Mouse (Mus musculus) stomach, embryonic 15.5 days (tissue): ENCODE measurements around the gene Dapk2. TPM values are rescaled to one million over a fixed set of nuclear protein-coding genes. Genes with fewer than 3 reads are reported as not detected.

Source experiments
- ATAC-seq: fragments of 200-750 bp; cut with Nextera tagmentation; 2 replicates; pipeline ENCODE4 v1.8.0; 2017; ENCODE audit warnings: low read depth, moderate number of reproducible peaks, moderate TSS enrichment; ENCODE audit not compliant: insufficient read depth, low FRiP score
- H3K27ac ChIP-seq: fragments of 300-500 bp; sonication (generic); 2 replicates; pipeline ENCODE4 v1.5.1; 2015; ENCODE audit warnings: mild to moderate bottlenecking, inconsistent platforms
- H3K27me3 ChIP-seq: fragments of 300-500 bp; sonication (generic); replicated peaks from 2 replicates; pipeline ENCODE4 v1.6.1; 2015; ENCODE audit warnings: inconsistent platforms
- H3K36me3 ChIP-seq: fragments of 300-500 bp; sonication (generic); 2 replicates; pipeline ENCODE4 v1.6.1; 2015; ENCODE audit warnings: inconsistent platforms
- H3K4me1 ChIP-seq: fragments of 300-500 bp; sonication (generic); 2 replicates; pipeline ENCODE4 v1.6.1; 2015; ENCODE audit warnings: inconsistent platforms
- H3K4me2 ChIP-seq: fragments of 300-500 bp; sonication (generic); 2 replicates; pipeline ENCODE4 v1.6.1; 2015; ENCODE audit warnings: mild to moderate bottlenecking, inconsistent platforms
- H3K4me3 ChIP-seq: fragments of 300-500 bp; sonication (generic); replicated peaks from 2 replicates; pipeline ENCODE4 v1.5.1; 2015; ENCODE audit warnings: inconsistent platforms
- H3K9ac ChIP-seq: fragments of 300-500 bp; sonication (generic); 2 replicates; pipeline ENCODE4 v1.6.1; 2015; ENCODE audit warnings: inconsistent platforms
- H3K9me3 ChIP-seq: fragments of 300-500 bp; sonication (generic); 2 replicates; pipeline ENCODE4 v1.6.1; 2016; ENCODE audit warnings: inconsistent platforms
- WGBS: fragments of 180-500 bp; shearing (Covaris S2); methylation state at CpG from one replicate; pipeline ENCODE4 v1.1.7; 2015; 5-methylcytosine and 5-hydroxymethylcytosine counted together
- polyA plus RNA-seq: library from polyadenylated mRNA; unstranded; fragments of >200 nt; fragmentation: Nextera tagmentation; extraction: Ambion mirVana; gene quantifications from 2 replicates; pipeline ENCODE4 v1.2.1, GENCODE M21; 2015

The Dapk2 gene
- polyA plus RNA-seq, 1 experiment from 2014 or later, result 10.1 TPM

- no peaks in the 10 kb centered on the region for H3K4me1 ChIP-seq
- WGBS, result 59% methylated on average over 9 of the region's 9 CpGs
- H3K9ac ChIP-seq, result no peak overlapping the region
- H3K27me3 ChIP-seq, result peaks cover 5% of the 10 kb centered on the region; the same call in 1 of the 2 replicates
- H3K9me3 ChIP-seq, result no peaks in the 10 kb centered on the region
- H3K4me2 ChIP-seq, result no peak overlapping the region
- no peak for ATAC-seq
- no peak overlapping the region for H3K4me3 ChIP-seq
- H3K27ac ChIP-seq, result no peak overlapping the region
- H3K36me3 ChIP-seq, result no peaks in the 10 kb centered on the region
Observed at GRCm38 (mm10) chr9:66152011-66152410, 6.0 kb upstream of the Dapk2 start.

DNA sequence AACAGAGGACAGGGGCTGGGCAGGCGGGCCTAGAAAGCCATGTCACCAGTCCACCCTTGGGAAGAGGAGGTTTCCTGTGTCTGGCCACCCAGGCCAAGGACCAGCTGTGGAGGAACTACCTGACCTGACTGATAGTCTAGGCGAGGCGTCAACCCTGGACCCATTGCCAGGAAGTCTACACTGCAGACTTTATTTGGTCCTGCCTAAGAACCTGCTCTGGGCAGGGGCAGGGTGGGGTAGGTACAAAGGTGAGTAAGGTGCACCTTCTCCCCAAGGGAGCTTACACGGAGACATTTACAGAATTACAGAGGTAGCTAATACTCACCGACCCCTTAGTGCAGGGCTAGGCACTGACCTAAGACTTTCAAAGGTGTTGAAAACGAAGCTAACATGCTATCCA is 4.4 kb upstream of the Dapk2 start:
- WGBS, result 85% methylated on average over 6 of the region's 6 CpGs
- Histone ChIP-seq H3K27ac (no peak overlapping the region), H3K4me1 (peaks cover 3% of the 10 kb centered on the region; the same call in 1 of the 2 replicates), H3K4me2 (no peak overlapping the region), H3K9ac (no peak overlapping the region), H3K4me3 (no peak overlapping the region), H3K36me3 (no peaks in the 10 kb centered on the region), H3K9me3 (no peaks in the 10 kb centered on the region), H3K27me3 (peaks cover 8% of the 10 kb centered on the region; the same call in 1 of the 2 replicates)
- ATAC-seq, result no peak

GRCm38 (mm10) chr9:66154013-66154412 is 4.0 kb upstream of the Dapk2 start:
- ATAC-seq, result no peak
- no peak overlapping the region for H3K9ac ChIP-seq
- H3K4me2 ChIP-seq, result no peak overlapping the region
- H3K36me3 ChIP-seq, result no peaks in the 10 kb centered on the region
- no peak overlapping the region for H3K4me3 ChIP-seq
- no peaks in the 10 kb centered on the region for H3K9me3 ChIP-seq
- H3K27me3 ChIP-seq, result peaks cover 12% of the 10 kb centered on the region; the same call in 1 of the 2 replicates
- WGBS, result 87% methylated on average over 9 of the region's 9 CpGs
- no peak overlapping the region for H3K27ac ChIP-seq
- H3K4me1 ChIP-seq, result peaks cover 3% of the 10 kb centered on the region; the same call in 1 of the 2 replicates

GRCm38 (mm10) chr9:66155534-66155933 is 2.5 kb upstream of the Dapk2 start:
- Histone ChIP-seq H3K36me3 (no peaks in the 10 kb centered on the region), H3K9ac (no peak overlapping the region), H3K4me3 (no peak overlapping the region), H3K9me3 (no peaks in the 10 kb centered on the region), H3K27ac (no peak overlapping the region), H3K27me3 (peaks cover 16% of the 10 kb centered on the region; the same call in 1 of the 2 replicates), H3K4me2 (no peak overlapping the region), H3K4me1 (peaks cover 3% of the 10 kb centered on the region; the same call in 1 of the 2 replicates)
- 70% methylated on average over 1 of the region's 1 CpGs for WGBS
- ATAC-seq, result no peak

GRCm38 (mm10) chr9:66158885-66159430 is 935 bp downstream of the Dapk2 start:
- no peak overlapping the region for H3K27ac ChIP-seq
- WGBS, result 84% methylated on average over 6 of the region's 6 CpGs
- peak overlapping the region; percentile 47 for H3K4me3 ChIP-seq
- H3K4me2 ChIP-seq, result peak overlapping the region; percentile 86
- no peaks in the 10 kb centered on the region for H3K36me3 ChIP-seq
- ATAC-seq, result no peak
- no peaks in the 10 kb centered on the region for H3K9me3 ChIP-seq
- peaks cover 3% of the 10 kb centered on the region; the same call in 1 of the 2 replicates for H3K4me1 ChIP-seq
- H3K27me3 ChIP-seq, result peaks cover 16% of the 10 kb centered on the region; the same call in 1 of the 2 replicates
- no peak overlapping the region for H3K9ac ChIP-seq

DNA sequence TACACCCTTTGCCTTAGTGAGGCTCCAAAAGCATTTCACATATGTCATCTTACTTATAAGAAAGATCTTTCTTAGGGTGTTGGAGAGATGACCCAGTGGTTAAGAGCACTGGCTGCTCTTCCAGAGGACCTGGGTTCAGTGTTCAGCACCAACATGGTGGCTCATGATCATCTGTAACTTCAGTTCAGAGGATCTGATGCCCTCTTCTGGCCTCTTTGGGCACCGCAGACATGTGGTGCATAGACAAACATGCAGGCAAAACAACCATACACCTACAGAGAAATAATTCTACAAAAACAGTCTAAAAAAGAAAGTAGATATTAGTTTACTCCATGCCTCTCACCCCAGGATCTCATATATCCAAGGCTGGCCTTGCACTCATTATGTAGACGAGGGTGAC is 2.1 kb downstream of the Dapk2 start:
- WGBS, result 94% methylated on average over 2 of the region's 2 CpGs
- ATAC-seq, result no peak
- no peaks in the 10 kb centered on the region for H3K9me3 ChIP-seq
- H3K9ac ChIP-seq, result no peak overlapping the region
- H3K4me2 ChIP-seq, result no peak overlapping the region
- H3K4me3 ChIP-seq, result no peak overlapping the region
- H3K36me3 ChIP-seq, result no peaks in the 10 kb centered on the region
- H3K27ac ChIP-seq, result no peak overlapping the region
- peaks cover 16% of the 10 kb centered on the region; the same call in 1 of the 2 replicates for H3K27me3 ChIP-seq
- peaks cover 3% of the 10 kb centered on the region; the same call in 1 of the 2 replicates for H3K4me1 ChIP-seq

GRCm38 (mm10) chr9:66162995-66163394 is 5.0 kb downstream of the Dapk2 start:
- ATAC-seq, result no peak
- WGBS, result 75% methylated on average over 9 of the region's 9 CpGs

DNA sequence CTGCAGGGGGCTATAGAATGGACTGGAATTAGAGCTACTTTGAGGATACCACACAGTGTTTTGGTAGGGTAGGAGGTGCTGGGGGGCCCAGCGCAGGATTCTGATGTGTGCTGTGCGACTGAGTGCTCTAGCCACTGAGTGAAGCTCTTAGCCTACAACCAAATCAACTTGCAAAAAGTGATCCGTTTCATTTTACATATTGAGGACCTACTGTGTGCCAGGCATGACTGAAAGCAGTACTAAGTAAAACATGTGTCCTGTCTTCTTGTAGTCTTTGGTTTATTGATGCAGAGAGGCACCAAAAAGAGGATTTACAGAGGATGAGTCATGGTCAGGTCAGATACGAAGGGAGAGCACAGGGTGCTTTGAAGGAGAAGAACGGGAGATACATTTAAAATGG is 9.2 kb downstream of the Dapk2 start:
- no peak overlapping the region for H3K9ac ChIP-seq
- 83% methylated on average over 5 of the region's 5 CpGs for WGBS
- H3K4me1 ChIP-seq, result no peaks in the 10 kb centered on the region
- H3K27ac ChIP-seq, result no peak overlapping the region
- no peak for ATAC-seq
- no peak overlapping the region for H3K4me3 ChIP-seq
- H3K36me3 ChIP-seq, result no peaks in the 10 kb centered on the region
- H3K27me3 ChIP-seq, result no peaks in the 10 kb centered on the region
- no peak overlapping the region for H3K4me2 ChIP-seq
- H3K9me3 ChIP-seq, result no peaks in the 10 kb centered on the region

More at GRCm38 (mm10) chr9:66162995-66163394, 5.0 kb downstream of the Dapk2 start:
- Histone ChIP-seq H3K4me3 (no peak overlapping the region), H3K36me3 (no peaks in the 10 kb centered on the region), H3K9ac (no peak overlapping the region), H3K4me2 (no peak overlapping the region), H3K9me3 (no peaks in the 10 kb centered on the region), H3K27me3 (0 out of 2 replicates have a peak, but pooled peaks cover 11% of the 10 kb centered on the region), H3K27ac (no peak overlapping the region), H3K4me1 (no peaks in the 10 kb centered on the region)

GRCm38 (mm10) chr9:66168233-66168632 is 10.2 kb downstream of the Dapk2 start:
- H3K9me3 ChIP-seq, result no peaks in the 10 kb centered on the region

DNA sequence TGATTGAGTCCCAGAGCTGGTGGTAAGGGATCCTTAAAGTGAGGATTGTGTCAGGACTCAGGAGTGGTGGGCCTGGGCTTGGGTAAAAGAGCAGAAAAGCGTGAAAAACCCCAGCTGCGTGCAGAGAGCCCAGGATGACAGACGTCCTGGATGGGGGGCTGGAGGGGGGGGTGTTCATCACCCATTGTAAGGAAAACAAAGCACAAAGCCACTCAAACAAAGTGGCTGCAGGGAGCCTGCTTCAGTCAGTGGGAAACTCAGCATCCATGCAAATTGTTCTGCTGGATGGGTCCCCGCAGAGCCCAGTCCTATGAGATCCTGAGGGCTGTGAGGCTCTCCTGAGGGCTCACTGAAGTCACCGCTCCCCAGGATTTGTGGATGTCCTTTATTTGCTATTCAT is 12.5 kb downstream of the Dapk2 start:
- 48% methylated on average over 5 of the region's 5 CpGs for WGBS
- Histone ChIP-seq H3K9ac (no peak overlapping the region), H3K9me3 (no peaks in the 10 kb centered on the region), H3K4me1 (no peaks in the 10 kb centered on the region), H3K36me3 (no peaks in the 10 kb centered on the region), H3K27ac (no peak overlapping the region), H3K4me3 (no peak overlapping the region), H3K4me2 (no peak overlapping the region), H3K27me3 (no peaks in the 10 kb centered on the region)
- no peak for ATAC-seq

More at GRCm38 (mm10) chr9:66168233-66168632, 10.2 kb downstream of the Dapk2 start:
- no peaks in the 10 kb centered on the region for H3K36me3 ChIP-seq
- no peak overlapping the region for H3K27ac ChIP-seq
- H3K9ac ChIP-seq, result no peak overlapping the region
- no peak overlapping the region for H3K4me3 ChIP-seq
- WGBS, result 13% methylated on average over 1 of the region's 1 CpGs
- H3K4me1 ChIP-seq, result no peaks in the 10 kb centered on the region
- H3K27me3 ChIP-seq, result no peaks in the 10 kb centered on the region
- peak; percentile 65; the same call in 1 of the 2 replicates for ATAC-seq
- H3K4me2 ChIP-seq, result no peak overlapping the region

DNA sequence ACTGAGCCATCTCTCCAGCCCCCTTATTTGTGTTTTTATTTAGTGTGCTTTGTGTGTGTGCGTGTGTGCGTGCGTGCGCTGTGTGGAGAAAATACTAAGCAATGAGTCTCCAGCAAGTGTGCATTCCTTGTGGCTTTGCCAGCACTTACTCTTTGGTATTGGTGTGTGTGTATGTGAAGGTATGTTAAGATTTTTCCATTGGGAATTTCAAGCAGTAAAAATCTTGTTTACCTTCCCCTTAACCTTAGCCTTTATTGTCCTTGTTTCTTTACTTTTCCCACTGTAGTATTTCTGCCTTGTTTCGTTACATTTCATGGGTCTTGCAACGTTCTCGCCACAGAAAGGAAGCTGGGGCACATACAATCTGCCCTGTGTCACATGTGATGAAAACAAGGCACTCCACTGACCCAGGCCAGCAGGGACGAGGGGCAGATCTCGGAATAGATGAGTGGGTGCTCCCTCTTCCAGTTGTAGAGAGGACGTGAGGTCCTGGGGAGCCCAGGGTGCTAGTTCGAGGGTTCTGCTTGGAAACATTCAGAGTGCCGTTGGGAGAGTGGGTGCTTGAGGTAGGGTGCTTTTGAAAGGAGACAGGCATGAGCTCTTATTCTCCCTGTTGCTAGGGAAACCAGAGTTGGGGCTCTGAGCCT is 13.4 kb downstream of the Dapk2 start:
- Histone ChIP-seq H3K9me3 (no peaks in the 10 kb centered on the region), H3K9ac (no peak overlapping the region), H3K27me3 (no peaks in the 10 kb centered on the region), H3K4me2 (no peak overlapping the region), H3K27ac (no peak overlapping the region), H3K36me3 (no peaks in the 10 kb centered on the region), H3K4me3 (no peak overlapping the region), H3K4me1 (no peaks in the 10 kb centered on the region)
- no peak for ATAC-seq
- 73% methylated on average over 12 of the region's 12 CpGs for WGBS

- no peak overlapping the region for H3K4me3 ChIP-seq
- no peaks in the 10 kb centered on the region for H3K27me3 ChIP-seq
- ATAC-seq, result no peak; the same call in 1 of the 2 replicates
- H3K9ac ChIP-seq, result no peak overlapping the region
- no peaks in the 10 kb centered on the region for H3K4me1 ChIP-seq
- no peak overlapping the region for H3K27ac ChIP-seq
- H3K36me3 ChIP-seq, result no peaks in the 10 kb centered on the region
- no peak overlapping the region for H3K4me2 ChIP-seq
- H3K9me3 ChIP-seq, result no peaks in the 10 kb centered on the region
- 95% methylated on average over 5 of the region's 5 CpGs for WGBS
Observed at GRCm38 (mm10) chr9:66173316-66173855, 15.4 kb downstream of the Dapk2 start.
